Mouse (Mus musculus) heart, adult 2 months (tissue): ENCODE data around the gene Bank1.

ENCODE experiments used
- CTCF ChIP-seq: fragments of 200-600 bp; IDR thresholded peaks from 2 replicates; pipeline ENCODE4 v1.8.1; 2022; ENCODE audit warnings: antibody characterized with exemption, mild to moderate bottlenecking, moderate library complexity
- POLR2A ChIP-seq: fragments of 200-500 bp; IDR thresholded peaks from 2 replicates; pipeline ENCODE4 v1.6.1; 2011; ENCODE audit warnings: mild to moderate bottlenecking, low read depth, low read length, control low read depth; ENCODE audit not compliant: insufficient read depth

GRCm38 (mm10) chr3:136254713-136255112 lies 71.2 kb downstream of the Bank1 start:
- no peak for TF ChIP-seq CTCF
- TF ChIP-seq POLR2A, result no peak
